Mouse (Mus musculus) central nervous system, embryonic 11.5 days (tissue): ENCODE measurements around the gene Ntng2. TPM values are rescaled to one million over a fixed set of nuclear protein-coding genes. Genes with fewer than 3 reads are reported as not detected.

Experiments used
- polyA plus RNA-seq: library from polyadenylated mRNA; depleted of rRNA; stranded (reverse); fragments of >200 nt; gene quantifications from 2 replicates; pipeline ENCODE4 v1.2.3, GENCODE M21; 2012; rRNA removed

Ntng2 gene
- 16.3 and 21.0 TPM in 2 replicates for polyA plus RNA-seq

DNA sequence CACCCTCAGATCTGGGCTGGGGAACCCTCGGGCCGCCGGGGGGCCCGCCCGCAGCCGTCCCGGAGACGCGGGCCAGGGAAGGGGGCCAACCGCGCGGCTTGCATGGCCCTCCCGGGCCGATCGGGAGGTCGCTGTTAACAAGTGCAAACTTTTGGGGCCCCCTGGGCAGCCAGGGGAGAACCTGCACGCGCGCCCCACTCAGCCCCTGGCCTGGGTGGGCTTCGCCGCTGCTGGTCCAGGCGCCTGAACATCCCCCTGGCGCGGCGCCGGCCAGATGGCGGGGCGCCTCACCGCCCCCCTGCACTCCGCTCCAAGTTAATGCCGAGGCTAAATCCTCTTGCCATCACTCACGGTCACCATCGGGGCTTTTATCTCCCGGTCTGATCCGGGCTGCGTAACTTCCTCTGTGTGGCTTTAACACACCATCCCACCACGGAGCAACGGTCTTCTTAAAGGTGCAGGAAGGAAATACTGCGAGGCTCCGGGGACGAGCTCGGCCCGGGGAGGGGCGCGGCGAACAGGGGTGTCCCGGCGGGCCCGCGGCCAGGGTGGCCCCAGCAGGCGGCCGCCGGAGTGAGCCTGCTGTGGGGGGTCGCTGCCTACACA lies at the start of gene Ntng2:
Gene Ntng2 (minus strand): TSS at position 407 of the 606 bp plus-strand sequence.

Other genes starting within 250 kb of the Ntng2 start
- gene Cfap77, start 197.9 kb downstream of the Ntng2 start, polyA plus RNA-seq, result 0.84 and 1.8 TPM in 2 replicates
- 19.5 and 21.3 TPM in 2 replicates for gene Ttf1, start 192.7 kb downstream of the Ntng2 start, polyA plus RNA-seq
- 14.4 and 17.5 TPM in 2 replicates for gene Setx, start 128.8 kb downstream of the Ntng2 start, polyA plus RNA-seq
- 34.1 and 42.8 TPM in 2 replicates for gene Med27, start 93.8 kb upstream of the Ntng2 start, polyA plus RNA-seq